Mouse (Mus musculus) urinary bladder, postnatal 10 days (tissue): ENCODE results near the gene Atrnl1.
"Not testable (repeated sequence)": the region's sequence is repeated elsewhere in the genome, so short reads cannot be mapped to it uniquely, and the experiment has no call there.

Source experiments
- DNase-seq: peaks from one replicate; pipeline ENCODE4 v3.0.0; 2022; ENCODE audit warnings: low spot score

Gene Atrnl1

GRCm38 (mm10) chr19:57969766-57970165, 358.9 kb downstream of the Atrnl1 start:
- DNase-seq: no peak

DNA sequence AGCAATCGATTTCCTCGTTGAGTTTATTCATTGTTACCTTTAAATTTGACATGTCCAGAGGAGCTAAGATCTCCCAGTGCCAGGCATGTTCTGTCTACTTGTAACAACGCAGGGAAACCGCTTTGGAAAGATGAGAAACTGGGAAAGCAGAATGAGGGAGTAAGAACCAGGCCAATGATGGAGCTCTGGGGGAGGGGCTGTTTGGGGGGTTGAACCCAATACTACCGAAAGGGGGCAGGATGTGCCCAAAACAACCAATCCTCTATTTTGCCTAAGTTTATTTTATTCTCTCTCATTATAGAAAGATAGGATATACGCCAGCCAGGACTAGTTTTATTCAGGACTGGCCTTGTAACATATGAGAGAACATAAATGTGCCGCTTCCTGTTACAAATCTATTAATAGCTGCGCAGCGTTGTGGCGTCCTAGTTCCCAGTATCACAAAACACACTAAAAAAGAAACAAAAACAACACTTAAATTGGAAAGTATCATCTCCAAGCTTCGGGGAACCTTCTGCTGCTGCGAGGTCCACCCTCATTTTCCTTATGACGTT, 359.6 kb downstream of the Atrnl1 start:
- DNase-seq: no peak

DNA sequence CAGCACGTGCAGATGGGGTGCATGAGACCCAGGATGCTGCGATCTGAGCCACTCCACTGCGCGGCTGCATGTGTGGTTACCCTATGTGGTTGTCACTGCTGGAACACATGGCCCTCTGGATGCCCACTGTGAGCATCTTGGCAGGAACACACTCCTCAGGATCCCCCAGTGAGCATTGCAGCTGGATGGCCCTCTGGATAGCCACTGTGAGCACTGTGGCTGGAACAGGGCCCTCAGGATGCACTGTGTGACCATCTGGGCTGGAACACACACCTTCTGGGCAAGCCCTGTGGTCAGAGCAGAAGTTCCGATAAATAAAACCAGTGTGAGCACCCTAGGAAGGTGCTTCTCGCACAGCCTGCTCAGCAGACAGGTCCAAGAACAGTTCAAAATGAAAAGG, 364.4 kb downstream of the Atrnl1 start:
- DNase-seq: no peak

DNA sequence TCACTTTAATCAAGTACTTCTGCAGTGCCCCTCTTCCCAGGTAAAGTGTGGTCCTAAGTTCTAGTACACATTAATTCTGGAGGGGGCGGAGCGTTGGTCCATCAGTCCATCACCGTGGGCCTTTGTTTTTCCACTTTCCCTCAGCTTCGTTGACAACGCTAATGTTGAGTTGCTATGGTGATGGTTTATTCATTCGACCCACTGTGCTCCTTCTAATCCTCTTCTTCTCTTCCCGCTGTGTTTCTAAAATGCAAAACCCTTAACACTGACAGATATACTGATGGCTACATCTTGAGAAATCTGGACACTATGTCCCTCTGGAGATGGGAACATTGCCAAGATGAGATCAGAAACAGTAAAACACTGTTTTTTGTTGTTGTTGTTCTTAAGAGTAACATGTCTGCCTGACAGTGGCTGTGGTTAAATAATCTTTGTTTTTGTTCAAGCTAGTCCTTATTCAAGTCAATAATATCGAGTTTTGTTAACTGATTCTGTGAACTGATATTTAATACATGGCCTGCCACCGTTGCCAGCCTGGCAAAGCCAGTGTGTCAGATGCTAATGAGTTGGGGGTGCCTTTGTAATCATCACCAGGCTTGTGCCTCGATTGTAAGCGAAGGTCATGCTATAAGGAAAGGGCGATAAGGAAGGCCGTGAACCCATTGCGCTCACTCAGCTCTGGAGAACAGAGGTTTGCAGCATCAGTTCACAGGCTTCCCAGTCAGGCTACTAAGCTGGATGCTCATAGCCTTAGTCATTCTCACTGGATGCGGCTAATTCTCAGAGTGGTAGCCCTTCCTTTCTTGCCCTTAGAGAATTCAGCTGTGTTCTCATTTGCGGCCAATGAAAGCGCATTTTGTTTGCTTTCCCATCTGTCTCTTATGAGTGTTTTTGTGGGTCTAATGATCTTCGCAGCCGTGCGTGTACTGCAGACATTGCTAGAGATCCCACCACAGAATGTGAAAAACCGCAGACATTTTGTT, 375.4 kb downstream of the Atrnl1 start:
- no peak for DNase-seq

DNA sequence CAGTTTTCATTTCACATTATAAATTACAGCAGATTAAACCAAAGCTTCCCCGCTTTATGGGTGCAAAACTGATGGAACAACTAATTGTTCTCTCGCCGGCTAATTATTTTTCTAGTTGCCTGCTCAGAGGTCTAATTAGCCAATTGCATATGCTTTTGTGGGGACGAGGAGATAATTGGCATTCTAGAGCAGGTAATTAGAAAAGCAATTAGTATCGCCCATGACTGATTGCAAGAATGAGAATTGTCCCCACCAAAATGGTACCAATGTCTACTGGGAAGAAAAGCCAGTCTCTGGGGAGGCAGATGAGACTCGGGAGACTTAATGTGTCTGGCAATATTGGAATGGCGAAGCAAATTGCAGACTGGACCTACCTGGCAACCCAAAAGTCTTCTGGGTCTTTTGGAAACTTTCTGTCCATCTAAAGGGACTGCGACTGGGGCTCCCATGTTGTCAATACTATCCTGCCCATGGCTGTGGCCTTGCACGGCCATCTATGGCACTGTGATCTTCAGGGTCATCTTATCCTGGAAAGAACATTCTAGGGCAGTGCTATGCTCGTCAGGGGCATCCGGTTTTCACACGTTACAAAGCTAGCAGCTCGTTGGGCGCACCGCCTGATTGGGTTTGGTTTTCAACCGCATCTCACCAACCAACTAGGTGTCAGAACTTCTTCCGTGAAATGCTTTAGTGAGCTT, 377.0 kb downstream of the Atrnl1 start:
- DNase-seq: no peak

DNA sequence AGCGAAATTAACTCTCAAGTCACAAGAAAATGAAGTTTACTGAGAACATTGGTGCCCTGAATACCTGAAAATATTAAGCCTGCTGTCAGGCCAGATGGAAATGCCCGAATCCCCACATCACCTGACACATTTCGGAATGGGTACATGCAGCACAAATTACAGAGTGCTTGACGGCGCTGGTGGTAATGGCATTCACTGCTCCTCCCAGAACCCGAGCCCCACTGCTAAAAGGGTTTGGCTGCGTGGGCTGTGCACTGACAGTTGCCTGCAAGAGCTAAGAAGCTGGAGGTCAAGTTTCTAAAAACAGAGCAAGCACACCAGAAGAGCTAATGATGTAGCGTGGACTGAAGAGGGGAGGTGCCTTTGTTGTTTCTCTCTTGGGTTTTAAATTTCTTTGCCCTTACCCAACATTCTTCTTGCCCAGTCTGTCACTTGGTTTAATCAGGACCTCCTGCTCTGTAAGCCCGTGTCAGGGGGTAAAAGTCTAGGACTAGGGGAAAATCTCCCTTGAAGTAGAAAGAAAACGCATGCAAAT, 377.8 kb downstream of the Atrnl1 start:
- DNase-seq: no peak

DNA sequence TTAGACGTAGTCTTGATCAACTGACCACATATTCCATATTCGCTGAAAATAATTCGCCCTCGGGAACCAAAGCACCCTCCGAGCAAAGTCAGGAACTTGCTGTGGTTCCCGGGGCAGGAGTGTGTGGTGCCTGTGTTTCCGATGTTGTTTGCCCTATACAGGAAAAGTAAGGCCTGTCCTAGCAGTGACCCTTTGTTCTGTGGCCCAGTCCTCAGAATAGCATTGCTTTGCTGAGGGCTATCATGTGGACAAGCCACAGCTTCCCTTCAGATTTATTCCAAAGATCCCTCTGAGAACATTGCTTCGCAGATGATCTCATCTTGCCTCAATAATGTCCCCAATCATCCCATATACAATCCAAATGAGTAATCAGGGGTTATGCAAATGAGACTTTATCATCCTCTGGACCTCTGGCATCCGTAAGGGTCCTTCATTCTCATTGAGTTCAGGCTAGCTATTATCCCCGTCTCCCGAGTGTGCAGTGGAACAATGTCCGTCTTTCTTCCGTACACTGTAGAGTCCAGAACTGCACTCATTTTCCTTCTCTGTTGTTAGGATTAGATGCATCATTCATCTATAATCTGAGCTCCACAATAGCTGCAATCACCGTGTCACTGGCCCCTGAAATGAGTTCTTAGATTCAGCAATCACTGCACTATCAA, 380.4 kb downstream of the Atrnl1 start:
- DNase-seq: no peak

DNA sequence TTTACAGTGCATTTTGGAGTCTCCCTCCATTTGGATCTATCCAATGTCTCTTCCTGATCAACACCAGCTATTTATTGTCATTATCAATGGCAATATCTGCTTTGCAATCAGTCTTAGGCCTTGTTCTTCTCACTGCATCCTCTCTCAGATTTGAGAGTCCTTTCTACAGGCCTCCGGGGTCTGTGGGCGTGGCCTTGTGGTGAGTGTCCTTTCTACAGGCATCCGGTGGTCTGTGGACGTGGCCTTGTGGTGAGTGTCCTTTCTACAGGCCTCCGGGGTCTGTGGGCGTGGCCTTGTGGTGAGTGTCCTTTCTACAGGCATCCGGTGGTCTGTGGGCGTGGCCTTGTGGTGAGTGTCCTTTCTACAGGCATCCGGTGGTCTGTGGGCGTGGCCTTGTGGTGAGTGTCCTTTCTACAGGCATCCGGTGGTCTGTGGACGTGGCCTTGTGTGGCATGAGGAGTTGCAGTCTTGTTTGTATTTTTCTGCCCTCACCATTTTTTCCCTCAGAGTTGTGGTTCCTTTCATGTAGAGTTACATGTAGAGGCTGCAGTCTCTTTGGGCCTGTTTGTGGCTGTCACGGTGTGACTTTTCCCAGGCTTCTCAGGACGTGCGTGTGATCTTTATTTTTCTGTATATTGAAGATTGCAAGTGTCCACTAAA, 383.5 kb downstream of the Atrnl1 start:
- not testable (repeated sequence) for DNase-seq

DNA sequence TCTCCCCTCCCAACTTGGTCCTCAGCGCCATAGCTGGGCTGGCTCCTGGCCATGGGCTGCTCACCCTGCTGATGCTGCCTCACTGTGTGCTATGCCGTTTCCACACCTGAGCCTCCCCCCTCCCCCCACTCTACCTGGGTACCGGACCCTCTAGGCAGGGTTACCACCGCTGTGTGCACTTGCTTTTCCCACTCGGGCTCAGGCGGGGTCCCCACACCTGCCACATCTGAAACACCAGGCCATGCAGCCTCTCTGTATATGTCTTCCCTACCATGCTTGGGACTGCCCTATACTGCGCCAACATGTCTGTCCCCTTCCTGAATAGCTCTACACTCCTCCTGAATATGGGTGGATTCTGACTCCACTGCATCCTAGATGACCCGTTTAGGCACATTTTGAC, 384.2 kb downstream of the Atrnl1 start:
- no peak for DNase-seq

GRCm38 (mm10) chr19:57997961-57998360, 387.1 kb downstream of the Atrnl1 start:
- no peak for DNase-seq

DNA sequence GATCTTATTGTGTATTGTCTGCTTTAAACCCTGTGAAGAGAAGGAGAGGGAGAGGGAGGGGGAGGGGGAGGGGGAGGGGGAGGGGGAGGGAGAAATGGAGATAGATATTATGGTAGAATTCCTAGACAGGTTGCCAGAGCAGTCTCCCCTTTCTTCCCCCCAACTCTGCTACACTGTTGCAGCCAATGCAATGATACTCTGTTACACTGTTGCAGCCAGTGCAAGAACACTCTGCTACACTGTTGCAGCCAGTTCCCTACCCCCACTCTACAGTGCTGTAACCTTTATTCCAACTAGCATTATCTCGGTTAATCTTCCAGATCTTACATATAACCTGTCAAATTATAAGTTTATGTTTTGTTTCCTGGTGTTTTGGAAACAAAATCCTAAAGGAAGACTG, 400.8 kb downstream of the Atrnl1 start:
- DNase-seq: no peak

GRCm38 (mm10) chr19:58015741-58016140, 404.9 kb downstream of the Atrnl1 start:
- no peak for DNase-seq

- DNase-seq: no peak
These were observed 406.0 kb downstream of the Atrnl1 start for GRCm38 (mm10) chr19:58016561-58017453.

- no peak for DNase-seq
These were observed 406.6 kb downstream of the Atrnl1 start for GRCm38 (mm10) chr19:58017468-58017867.

DNA sequence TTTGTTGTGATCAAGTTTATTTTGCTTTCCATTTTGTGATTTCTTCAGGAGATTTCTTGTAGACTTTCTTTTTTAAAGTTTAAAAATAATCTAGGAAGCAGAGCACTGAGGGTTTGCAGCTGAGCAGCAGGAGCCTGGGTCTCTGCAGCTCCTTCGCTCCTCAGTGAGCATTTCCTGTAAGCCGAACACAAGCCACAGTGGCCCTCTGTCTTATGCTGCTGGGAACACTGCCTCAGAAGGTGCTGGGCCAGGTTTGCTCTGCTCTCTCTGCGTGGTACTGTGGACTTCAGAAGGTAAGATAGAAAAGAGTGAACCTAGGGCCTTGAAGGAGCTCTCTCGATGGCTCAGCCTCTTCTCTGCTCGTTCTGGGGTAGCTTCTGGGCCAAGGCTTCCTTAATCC, 407.9 kb downstream of the Atrnl1 start:
- no peak for DNase-seq

GRCm38 (mm10) chr19:58021514-58022284, 410.9 kb downstream of the Atrnl1 start:
- no peak for DNase-seq

DNA sequence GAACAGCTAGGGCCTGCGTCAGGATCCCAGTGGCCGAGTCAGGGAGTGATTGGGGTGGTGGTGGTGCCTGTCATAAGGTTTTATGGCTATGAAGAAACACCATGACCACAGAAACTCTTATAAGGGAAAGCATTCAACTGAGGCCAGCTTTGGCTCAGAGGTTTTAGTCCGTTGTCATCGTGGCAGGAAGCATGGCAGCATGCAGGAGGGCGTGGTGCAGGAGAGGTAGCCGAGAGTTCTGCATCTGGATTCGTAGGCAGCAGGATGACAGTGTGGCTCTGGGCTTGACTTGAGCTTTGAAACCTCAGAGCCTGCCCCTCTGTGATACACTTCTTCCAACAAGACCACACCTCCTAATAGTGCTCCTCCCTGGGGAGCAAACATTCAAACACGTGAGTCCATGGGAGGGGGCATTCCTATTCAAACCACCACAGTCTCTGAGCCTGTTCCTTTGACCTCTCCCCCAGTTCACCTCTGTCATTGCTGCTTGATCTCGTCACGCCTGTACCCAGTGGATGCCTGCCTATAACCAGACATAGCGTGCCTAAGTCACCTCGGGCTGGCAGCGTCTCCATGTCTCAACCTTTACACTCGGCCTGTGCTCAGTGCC, 412.5 kb downstream of the Atrnl1 start:
- DNase-seq: no peak

GRCm38 (mm10) chr19:58025053-58025452, 414.2 kb downstream of the Atrnl1 start:
- no peak for DNase-seq

DNA sequence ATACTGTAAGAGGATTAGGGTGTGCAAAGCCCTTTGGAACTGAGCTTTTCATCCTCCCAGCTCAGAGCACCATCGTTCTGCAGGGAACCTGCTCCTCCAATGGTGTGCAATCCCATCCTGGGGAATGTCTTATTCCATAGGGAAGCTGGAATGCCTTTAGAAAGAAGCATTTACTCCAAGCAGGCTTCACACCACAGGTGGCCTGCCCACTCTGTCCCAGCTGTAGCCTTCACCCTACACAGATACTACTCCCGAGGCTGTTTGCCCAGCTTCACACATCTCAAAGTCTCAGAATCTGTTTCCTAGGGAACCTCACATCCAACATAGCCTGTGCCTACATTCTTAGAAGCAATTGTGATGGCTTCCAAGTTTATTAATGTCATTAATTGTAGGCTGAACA, 418.8 kb downstream of the Atrnl1 start:
- DNase-seq: no peak
